Mouse (Mus musculus) hindbrain, postnatal 0 days (tissue): ENCODE results near the gene Zfp362. TPM values are rescaled to one million over a fixed set of nuclear protein-coding genes. Genes with fewer than 3 reads are reported as not detected.

Source experiments
- ATAC-seq: fragments of 200-750 bp; cut with Nextera tagmentation; 2 replicates; pipeline ENCODE4 v1.8.0; 2017; ENCODE audit warnings: mild to moderate bottlenecking, moderate TSS enrichment, moderate library complexity
- DNase-seq: peaks from one replicate; pipeline ENCODE4 v3.0.0-alpha.2; 2015; ENCODE audit warnings: low spot score
- H3K27ac ChIP-seq: fragments of 300-500 bp; sonication (generic); 2 replicates; pipeline ENCODE4 v1.5.1; 2014; ENCODE audit warnings: mild to moderate bottlenecking
- H3K27me3 ChIP-seq: fragments of 300-500 bp; sonication (generic); 2 replicates; pipeline ENCODE4 v1.6.1; 2014; ENCODE audit warnings: low read length, mixed read lengths; ENCODE audit not compliant: insufficient read depth
- H3K36me3 ChIP-seq: fragments of 300-500 bp; sonication (generic); 2 replicates; pipeline ENCODE4 v1.6.1; 2014; ENCODE audit warnings: low read length, mixed read lengths; ENCODE audit not compliant: insufficient read depth
- H3K4me1 ChIP-seq: fragments of 300-500 bp; sonication (generic); 2 replicates; pipeline ENCODE4 v1.6.1; 2014; ENCODE audit warnings: antibody characterized with exemption, low read length, mixed read lengths; ENCODE audit not compliant: insufficient read depth
- H3K4me2 ChIP-seq: fragments of 300-500 bp; sonication (generic); 2 replicates; pipeline ENCODE4 v1.6.1; 2014; ENCODE audit warnings: low read depth, mild to moderate bottlenecking, low read length, moderate library complexity, mixed read lengths
- H3K4me3 ChIP-seq: fragments of 300-500 bp; sonication (generic); 2 replicates; pipeline ENCODE4 v1.5.1; 2014; ENCODE audit warnings: low read length
- H3K9ac ChIP-seq: fragments of 300-500 bp; sonication (generic); replicated peaks from 2 replicates; pipeline ENCODE4 v1.6.1; 2014; ENCODE audit warnings: mild to moderate bottlenecking, low read length, moderate library complexity, mixed read lengths
- H3K9me3 ChIP-seq: fragments of 300-500 bp; sonication (generic); 2 replicates; pipeline ENCODE4 v1.6.1; 2016; ENCODE audit warnings: low read length, mixed read lengths
- CTCF ChIP-seq: IDR thresholded peaks from 2 replicates; pipeline ENCODE4 v1.5.1; 2016; ENCODE audit warnings: antibody characterized with exemption, control low read depth, low read depth
- WGBS: fragments of 180-500 bp; shearing (Covaris S2); extraction: QIAGEN DNeasy Blood & Tissue Kit; methylation state at CpG from one replicate; pipeline ENCODE4 v1.1.7; 2014; 5-methylcytosine and 5-hydroxymethylcytosine counted together
- polyA plus RNA-seq: library from polyadenylated mRNA; unstranded; fragments of >200 nt; fragmentation: Nextera tagmentation; extraction: Ambion mirVana; gene quantifications from 2 replicates; pipeline ENCODE4 v1.2.1, GENCODE M21; 2015
- total RNA-seq: library from RNA; depleted of rRNA; stranded (reverse); fragments of >200 nt; gene quantifications from 2 replicates; pipeline ENCODE4 v1.2.3, GENCODE M21; 2014

Gene Zfp362
- total and polyA plus RNA-seq, 2 experiments from 2014 or later: 24.9 to 25.6 TPM

GRCm38 (mm10) chr4:128768120-128768519 lies 37.7 kb downstream of the Zfp362 start:
- ATAC-seq (no peak), DNase-seq (no peak)
- Histone ChIP-seq H3K27me3 (no peaks in the 10 kb centered on the region), H3K27ac (no peak overlapping the region), H3K4me3 (no peak overlapping the region), H3K9me3 (no peaks in the 10 kb centered on the region), H3K4me1 (no peaks in the 10 kb centered on the region), H3K9ac (no peak overlapping the region), H3K4me2 (no peak overlapping the region), H3K36me3 (no peaks in the 10 kb centered on the region; the same call in 1 of the 2 replicates)
- 64% methylated on average over 13 of the region's 13 CpGs for WGBS
- no peak for TF ChIP-seq CTCF

GRCm38 (mm10) chr4:128766929-128767328 lies 38.9 kb downstream of the Zfp362 start:
- Histone ChIP-seq H3K4me3 (no peak overlapping the region), H3K9ac (no peak overlapping the region), H3K27ac (no peak overlapping the region), H3K9me3 (no peaks in the 10 kb centered on the region), H3K27me3 (no peaks in the 10 kb centered on the region), H3K36me3 (no peaks in the 10 kb centered on the region), H3K4me2 (no peak overlapping the region), H3K4me1 (no peaks in the 10 kb centered on the region)
- ATAC-seq: no peak
- 87% methylated on average over 20 of the region's 20 CpGs for WGBS
- no peak for DNase-seq
- no peak for TF ChIP-seq CTCF

GRCm38 (mm10) chr4:128760029-128760428 lies 45.8 kb downstream of the Zfp362 start:
- WGBS: 92% methylated on average over 6 of the region's 6 CpGs
- Histone ChIP-seq H3K9ac (no peak overlapping the region), H3K4me3 (no peak overlapping the region), H3K36me3 (no peaks in the 10 kb centered on the region; the same call in 1 of the 2 replicates), H3K4me2 (no peak overlapping the region), H3K27me3 (no peaks in the 10 kb centered on the region), H3K4me1 (no peaks in the 10 kb centered on the region), H3K9me3 (no peaks in the 10 kb centered on the region), H3K27ac (no peak overlapping the region)
- ATAC-seq (no peak), DNase-seq (no peak)
- TF ChIP-seq CTCF: no peak

- ATAC-seq: no peak
- WGBS: 75% methylated on average over 5 of the region's 5 CpGs
- Histone ChIP-seq H3K9ac (no peak overlapping the region), H3K4me1 (no peaks in the 10 kb centered on the region), H3K4me3 (no peak overlapping the region), H3K27me3 (no peaks in the 10 kb centered on the region), H3K27ac (no peak overlapping the region), H3K36me3 (no peaks in the 10 kb centered on the region; the same call in 1 of the 2 replicates), H3K9me3 (no peaks in the 10 kb centered on the region), H3K4me2 (no peak overlapping the region)
- TF ChIP-seq CTCF: no peak
- no peak for DNase-seq
Observed at GRCm38 (mm10) chr4:128759214-128759613, 46.6 kb downstream of the Zfp362 start.

- Histone ChIP-seq H3K4me1 (no peaks in the 10 kb centered on the region), H3K36me3 (peaks cover 29% of the 10 kb centered on the region), H3K9ac (no peak overlapping the region), H3K27ac (peak overlapping the region; percentile 54; the same call in 1 of the 2 replicates), H3K27me3 (no peaks in the 10 kb centered on the region), H3K4me2 (no peak overlapping the region), H3K4me3 (no peak overlapping the region), H3K9me3 (no peaks in the 10 kb centered on the region)
- TF ChIP-seq CTCF: peak; percentile 22; the same call in 1 of the 2 replicates
- peak; percentile 63; the same call in 1 of the 2 replicates for ATAC-seq
- WGBS: 54% methylated on average over 7 of the region's 7 CpGs
- peak; percentile 46 for DNase-seq
Observed at GRCm38 (mm10) chr4:128755900-128756299, 49.9 kb downstream of the Zfp362 start.

- no peak within 1 kb of the TSS for H3K4me2 ChIP-seq
- 78% methylated on average over 3 of the region's 3 CpGs for WGBS
- H3K4me3 ChIP-seq: no peak within 1 kb of the TSS
- peaks cover 37% of the 10 kb centered on the region for H3K36me3 ChIP-seq
- H3K4me1 ChIP-seq: no peaks in the 10 kb centered on the region
- H3K9me3 ChIP-seq: no peaks in the 10 kb centered on the region
- peak within 1 kb of the TSS; percentile 54 for H3K27ac ChIP-seq
- DNase-seq: no peak
- no peak within 1 kb of the TSS for H3K9ac ChIP-seq
- H3K27me3 ChIP-seq: no peaks in the 10 kb centered on the region
- no peak for TF ChIP-seq CTCF
- no peak for ATAC-seq
Observed at GRCm38 (mm10) chr4:128755064-128755463, 50.8 kb downstream of the Zfp362 start, which contains the start of gene A3galt2. TSS of gene A3galt2 (plus strand) at chr4:128755364.

- Histone ChIP-seq H3K9ac (no peak overlapping the region), H3K27ac (no peak overlapping the region), H3K36me3 (peaks cover 52% of the 10 kb centered on the region), H3K27me3 (no peaks in the 10 kb centered on the region), H3K4me2 (no peak overlapping the region), H3K4me3 (no peak overlapping the region), H3K9me3 (no peaks in the 10 kb centered on the region), H3K4me1 (no peaks in the 10 kb centered on the region)
- DNase-seq (no peak), ATAC-seq (no peak)
- WGBS: 77% methylated on average over 7 of the region's 7 CpGs
- no peak for TF ChIP-seq CTCF
Observed at GRCm38 (mm10) chr4:128753571-128753970, 52.3 kb downstream of the Zfp362 start.
